Mouse (Mus musculus) urinary bladder, adult 18-20 months (tissue): ENCODE data around the gene Atpif1.
"Not testable (repeated sequence)": the region's sequence is repeated elsewhere in the genome, so short reads cannot be mapped to it uniquely, and the experiment has no call there.

Source experiments
- DNase-seq, 2 experiments: peaks; one replicate each; pipeline ENCODE4 v3.0.0; 2022; ENCODE audit warnings: low spot score in 2 of 2, mixed read lengths in 2 of 2

The Atpif1 gene

DNA sequence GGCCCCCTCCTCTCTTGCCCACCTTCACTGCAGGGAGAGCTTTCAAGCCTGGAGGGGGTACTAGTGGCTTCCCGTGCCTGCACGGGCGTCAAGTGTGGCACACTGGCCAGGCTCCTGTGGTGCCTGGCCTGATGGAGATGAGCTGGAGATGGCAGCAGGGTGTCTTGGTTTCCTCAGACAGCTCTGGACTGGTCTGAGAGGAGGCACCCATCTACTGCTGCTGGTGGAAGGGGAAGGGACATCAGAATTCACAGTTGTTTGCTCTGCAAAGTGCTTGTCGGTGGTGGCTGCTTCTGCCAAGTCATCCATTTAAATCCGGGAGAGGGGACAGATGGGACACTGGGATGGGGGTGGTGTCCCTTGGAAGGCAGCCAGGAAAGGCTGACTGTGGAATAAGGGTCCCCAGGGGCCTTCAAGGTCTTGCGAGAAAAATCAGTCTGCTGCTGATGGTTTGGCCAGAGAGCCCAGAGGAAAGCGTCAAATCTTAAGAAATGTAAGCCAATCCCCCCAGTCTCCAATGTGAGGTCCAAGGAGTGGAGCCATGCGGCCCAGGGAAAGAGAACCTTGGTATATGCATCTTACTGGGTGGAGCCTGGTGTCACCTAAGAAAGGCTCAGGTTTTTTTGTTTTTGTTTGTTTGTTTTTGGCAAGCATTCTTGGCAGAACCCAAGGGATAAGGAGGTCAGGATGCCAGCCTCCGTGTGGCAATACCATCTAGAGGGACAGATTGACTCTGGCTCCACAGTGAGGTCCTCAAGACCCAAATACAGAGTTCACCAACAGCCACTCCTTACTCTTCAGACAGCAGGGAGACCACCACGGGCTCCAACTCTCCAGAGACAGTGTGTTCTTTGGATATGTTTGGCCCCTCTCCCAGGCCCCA is 41.0 kb downstream of the Atpif1 start:
- no peak for DNase-seq

DNA sequence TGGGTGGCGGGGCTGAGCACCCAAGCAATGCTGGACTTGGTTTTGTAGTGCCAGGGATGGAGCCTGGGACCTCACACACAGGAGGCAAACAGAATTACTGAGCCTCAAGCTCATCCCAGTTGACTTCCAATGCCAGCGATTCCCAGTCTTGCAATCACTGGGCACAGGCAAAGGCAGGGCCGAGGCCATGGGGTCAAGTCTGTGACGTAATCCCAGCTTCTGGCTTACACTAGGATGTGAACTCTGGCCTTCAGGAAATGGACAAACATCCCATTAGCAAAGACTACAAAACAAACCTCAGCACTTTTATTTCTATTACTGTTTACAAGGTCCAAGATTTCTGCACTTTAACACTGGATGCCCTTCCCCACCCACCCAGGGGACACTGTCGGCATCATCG is 41.7 kb downstream of the Atpif1 start:
- no peak for DNase-seq

DNA sequence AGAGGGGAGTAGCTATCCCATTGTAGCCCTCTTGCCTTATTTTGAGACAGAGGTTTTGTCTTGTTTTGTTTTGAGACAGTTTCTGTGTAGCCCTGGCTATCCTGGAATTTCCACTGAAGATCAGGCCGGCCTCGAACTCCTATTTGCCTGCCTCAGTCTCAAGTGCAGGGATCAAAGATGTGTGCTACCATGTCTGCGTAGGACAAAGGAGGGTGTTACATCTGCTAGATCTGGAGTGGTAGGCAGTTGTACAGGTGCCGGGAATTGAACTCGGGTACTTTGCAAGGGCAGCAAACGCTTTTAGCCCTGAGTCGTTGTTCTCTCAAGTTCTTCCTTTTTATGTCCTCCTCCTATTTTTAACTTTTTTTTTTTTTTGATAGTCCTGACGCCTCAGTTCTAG is 42.4 kb downstream of the Atpif1 start:
- DNase-seq = no peak

DNA sequence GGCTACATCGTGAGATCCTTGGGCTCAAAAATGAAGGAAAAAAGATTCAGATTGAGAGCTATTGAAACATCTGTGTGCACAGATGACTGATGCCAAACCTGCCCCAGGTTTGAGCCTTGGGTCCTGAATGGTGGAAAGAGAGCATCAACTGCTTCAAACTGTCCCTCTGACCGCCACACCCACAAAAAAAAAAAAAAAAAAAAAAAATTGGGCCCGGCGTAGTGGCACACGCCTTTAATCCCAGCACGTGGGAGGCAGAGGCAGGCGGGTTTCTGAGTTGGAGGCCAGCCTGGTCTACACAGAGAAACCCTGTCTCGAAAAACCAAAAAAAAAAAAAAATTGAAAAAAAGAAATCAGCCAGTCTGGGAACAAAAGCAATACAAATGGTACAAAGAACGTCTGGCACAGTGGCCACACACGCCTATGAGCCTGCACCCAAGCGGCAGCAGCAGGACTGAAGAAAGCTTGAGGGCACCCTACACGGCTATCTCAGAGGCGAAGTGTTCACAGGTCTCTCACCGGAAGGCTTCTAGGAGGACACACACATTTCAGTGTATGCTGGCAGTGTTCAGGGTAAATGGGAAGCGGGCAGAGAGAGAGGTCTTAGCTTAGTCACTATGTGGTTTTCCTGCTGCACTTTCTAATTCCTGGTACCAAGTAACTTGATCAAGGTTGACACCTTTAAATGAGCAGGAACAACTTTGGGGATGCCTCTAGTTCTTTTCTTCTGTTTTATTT is 43.0 kb downstream of the Atpif1 start:
- no peak for DNase-seq

DNA sequence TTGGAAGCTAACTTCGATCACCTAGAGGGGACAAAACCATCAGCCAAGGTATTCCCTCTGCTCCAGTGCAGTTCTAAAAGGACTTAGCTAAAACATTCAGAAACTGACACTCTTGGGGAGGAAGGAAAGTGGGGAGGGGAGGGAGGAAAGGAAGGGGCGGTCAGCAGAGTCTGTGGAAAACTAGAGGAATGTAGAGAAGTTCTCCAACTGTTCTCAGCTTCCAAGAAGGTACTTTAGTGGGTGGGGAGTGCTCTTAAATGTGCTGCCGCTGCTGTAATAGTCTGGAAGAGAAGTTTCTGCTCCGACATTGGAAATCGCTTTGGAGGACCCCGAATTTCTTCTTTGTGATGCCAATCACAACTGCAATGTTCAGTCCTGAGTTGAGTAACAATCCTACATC is 44.5 kb downstream of the Atpif1 start:
- no peak for DNase-seq

DNA sequence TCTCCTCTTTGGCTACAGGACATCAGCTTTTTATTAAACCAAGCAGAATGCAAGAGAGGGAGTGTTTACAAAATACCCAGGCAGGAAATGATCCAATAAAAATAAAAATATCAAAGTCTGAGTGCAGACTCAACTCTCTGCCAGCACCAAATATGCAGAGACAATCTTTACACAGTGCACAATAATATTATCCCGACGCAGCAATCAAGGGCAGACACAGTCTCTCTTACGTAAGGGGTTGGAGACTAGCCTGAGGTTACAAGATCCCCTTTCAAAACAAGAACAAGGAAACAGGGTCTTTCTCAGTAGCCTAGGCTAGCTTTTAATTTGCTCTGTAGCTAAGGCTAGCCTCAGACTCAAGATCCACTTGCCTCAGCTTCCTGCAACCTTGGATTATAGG is 44.9 kb downstream of the Atpif1 start:
- DNase-seq = no peak

DNA sequence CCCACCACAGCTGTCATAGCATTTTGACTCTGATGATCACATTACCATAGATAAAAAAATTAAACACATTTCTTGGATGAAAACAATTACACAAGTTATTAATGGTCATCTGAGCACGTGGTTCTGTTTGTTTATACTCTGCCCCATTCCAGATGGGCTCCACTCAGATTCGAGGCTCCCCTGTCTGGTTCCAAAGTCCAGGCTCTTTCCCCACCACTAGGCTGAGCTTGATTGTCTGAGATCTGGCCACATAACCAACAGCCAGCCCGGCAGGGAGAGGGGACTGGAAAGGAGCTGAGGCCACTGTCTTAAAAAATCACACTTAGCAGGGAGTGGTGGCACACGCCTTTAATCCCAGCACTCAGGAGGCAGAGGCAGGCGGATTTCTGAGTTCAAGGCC is 48.6 kb downstream of the Atpif1 start:
- DNase-seq = no peak

DNA sequence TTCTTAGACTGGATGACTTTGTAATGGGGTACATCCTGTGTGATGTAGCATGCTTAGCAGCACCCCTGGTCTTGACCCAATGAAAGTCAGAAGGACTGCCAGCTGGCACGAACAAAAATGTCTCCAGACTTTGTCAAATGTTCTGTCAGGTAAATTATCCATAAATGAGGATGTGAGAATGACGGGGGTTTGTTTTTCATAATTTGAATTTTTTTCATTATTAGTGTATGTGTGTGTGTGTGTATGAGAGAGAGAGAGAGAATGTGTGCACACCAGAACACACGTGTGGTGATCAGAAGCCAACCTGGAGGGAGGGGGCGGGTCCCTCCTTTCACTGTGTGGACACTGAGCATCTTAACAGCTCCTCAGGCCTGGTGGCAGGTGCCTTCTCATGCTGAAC is 49.2 kb downstream of the Atpif1 start:
- no peak for DNase-seq

DNA sequence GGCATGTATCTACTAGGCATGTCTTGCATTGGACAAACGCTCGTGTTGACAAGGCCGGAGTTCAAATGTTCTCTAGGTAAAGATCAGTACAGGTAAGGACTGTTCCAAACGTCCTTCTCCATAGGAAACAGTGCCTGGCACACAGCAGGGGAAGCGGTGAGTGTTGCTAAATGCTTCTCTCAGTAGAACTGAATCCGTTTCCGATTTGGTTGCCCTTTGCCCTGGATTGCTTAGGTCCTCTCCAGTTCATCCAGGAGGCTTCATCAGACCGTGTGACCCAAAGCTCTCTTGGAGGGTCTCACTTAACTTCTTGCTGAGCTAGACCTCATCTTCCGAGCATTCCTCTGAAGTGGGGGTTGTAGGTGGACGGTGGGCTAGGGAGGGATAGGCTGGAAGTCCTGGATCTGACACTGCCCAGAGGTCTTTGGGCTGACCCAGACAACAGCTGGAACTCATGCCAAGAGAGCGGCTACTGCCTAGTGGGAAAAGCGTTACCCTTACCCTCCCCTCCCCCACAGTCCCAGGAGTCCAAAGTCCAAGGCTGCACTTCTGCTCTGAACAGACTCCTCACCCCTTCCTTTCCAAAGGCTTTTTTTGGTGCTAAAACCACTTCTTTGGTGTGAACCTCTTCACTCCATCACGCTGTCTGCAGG is 50.4 kb downstream of the Atpif1 start:
- no peak for DNase-seq

DNA sequence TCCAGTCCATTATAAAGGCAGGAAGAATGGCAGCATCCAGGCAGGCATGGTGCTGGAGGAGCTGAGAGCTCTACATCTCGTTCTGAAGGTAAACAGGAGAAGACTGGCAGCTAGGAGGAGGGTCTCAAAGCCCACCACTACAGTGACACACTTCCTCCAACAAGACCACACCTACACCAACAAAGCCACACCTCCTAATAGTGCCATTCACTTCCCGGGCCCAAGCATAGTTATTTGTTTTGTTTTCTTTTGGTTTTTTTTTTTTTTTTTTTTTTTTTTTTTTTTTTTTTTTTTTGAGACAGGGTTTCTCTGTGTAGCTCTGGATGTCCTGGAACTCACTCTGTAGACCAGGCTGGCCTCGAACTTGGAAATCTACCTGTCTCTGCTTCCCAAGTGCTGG is 51.4 kb downstream of the Atpif1 start:
- DNase-seq = not testable (repeated sequence)
